Mouse (Mus musculus) midbrain, embryonic 15.5 days (tissue): ENCODE measurements around the gene Klhl42. TPM values are rescaled to one million over a fixed set of nuclear protein-coding genes. Genes with fewer than 3 reads are reported as not detected.

ENCODE experiments used
- ATAC-seq: fragments of 200-750 bp; cut with Nextera tagmentation; replicated peaks from 2 replicates; pipeline ENCODE4 v1.8.0; 2017; ENCODE audit warnings: moderate TSS enrichment
- H3K27ac ChIP-seq: fragments of 300-500 bp; sonication (generic); 2 replicates; pipeline ENCODE4 v1.5.1; 2015; ENCODE audit warnings: mild to moderate bottlenecking, inconsistent platforms
- H3K27me3 ChIP-seq: fragments of 300-500 bp; sonication (generic); replicated peaks from 2 replicates; pipeline ENCODE4 v1.6.1; 2015; ENCODE audit warnings: inconsistent platforms
- H3K36me3 ChIP-seq: fragments of 300-500 bp; sonication (generic); replicated peaks from 2 replicates; pipeline ENCODE4 v1.6.1; 2015; ENCODE audit warnings: inconsistent platforms
- H3K4me1 ChIP-seq: fragments of 300-500 bp; sonication (generic); 2 replicates; pipeline ENCODE4 v1.6.1; 2015; ENCODE audit warnings: inconsistent platforms
- H3K4me2 ChIP-seq: fragments of 300-500 bp; sonication (generic); 2 replicates; pipeline ENCODE4 v1.6.1; 2015; ENCODE audit warnings: inconsistent platforms, mild to moderate bottlenecking, moderate library complexity
- H3K4me3 ChIP-seq: fragments of 300-500 bp; sonication (generic); 2 replicates; pipeline ENCODE4 v1.5.1; 2015; ENCODE audit warnings: mild to moderate bottlenecking, inconsistent platforms
- H3K9ac ChIP-seq: fragments of 300-500 bp; sonication (generic); 2 replicates; pipeline ENCODE4 v1.6.1; 2015; ENCODE audit warnings: mild to moderate bottlenecking, inconsistent platforms
- H3K9me3 ChIP-seq: fragments of 300-500 bp; sonication (generic); 2 replicates; pipeline ENCODE4 v1.6.1; 2016; ENCODE audit warnings: inconsistent platforms
- WGBS: fragments of 180-500 bp; shearing (Covaris S2); methylation state at CpG from one replicate; pipeline ENCODE4 v1.1.7; 2015; ENCODE audit warnings: mixed read lengths; 5-methylcytosine and 5-hydroxymethylcytosine counted together
- polyA plus RNA-seq: library from polyadenylated mRNA; unstranded; fragments of >200 nt; fragmentation: Nextera tagmentation; extraction: Ambion mirVana; gene quantifications from 2 replicates; pipeline ENCODE4 v1.2.1, GENCODE M21; 2015

Gene Klhl42
- 7.5 and 7.6 TPM in 2 replicates for polyA plus RNA-seq

DNA sequence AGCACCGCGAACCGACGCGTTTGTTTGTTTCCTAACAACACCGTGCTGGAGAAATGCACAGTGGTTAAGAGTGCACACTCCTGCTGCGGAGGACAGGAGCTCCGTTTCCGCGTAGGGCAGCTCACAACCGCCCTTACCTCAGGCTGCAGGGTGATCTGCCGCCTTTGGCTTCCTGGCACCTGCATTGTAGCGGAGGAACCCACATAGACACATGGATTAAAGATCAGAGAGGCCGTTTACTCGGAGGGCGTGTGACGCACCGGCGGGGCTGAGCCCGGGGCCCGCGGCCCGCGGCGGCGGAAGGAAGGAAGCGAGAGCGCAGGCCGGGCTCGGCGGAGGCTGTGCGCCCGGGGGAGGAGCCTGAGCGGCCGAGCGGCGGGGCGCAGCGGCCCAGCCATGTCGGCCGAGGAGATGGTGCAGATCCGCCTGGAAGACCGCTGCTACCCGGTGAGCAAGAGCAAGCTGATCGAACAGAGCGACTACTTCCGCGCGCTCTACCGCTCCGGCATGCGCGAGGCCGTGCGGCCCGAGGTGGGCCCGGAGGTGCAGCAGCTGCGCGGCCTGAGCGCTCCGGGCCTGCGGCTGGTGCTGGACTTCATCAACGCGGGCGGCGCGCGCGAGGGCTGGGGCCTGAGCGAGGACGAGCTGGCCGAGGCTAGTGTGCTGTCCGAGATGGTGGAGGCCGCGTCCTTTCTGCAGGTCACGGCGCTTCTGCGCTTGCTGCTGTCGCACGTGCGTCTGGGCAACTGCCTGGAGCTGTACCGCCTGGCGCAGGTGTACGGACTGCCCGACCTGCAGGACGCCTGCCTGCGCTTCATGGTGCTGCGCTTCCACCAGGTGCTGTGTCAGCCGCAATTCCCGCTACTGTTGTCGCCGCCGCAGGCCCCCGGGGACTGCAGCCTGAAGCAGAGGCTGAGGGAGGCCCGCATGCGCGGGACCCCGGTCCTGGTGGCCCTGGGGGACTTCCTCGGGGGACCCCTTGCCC lies at the start of gene Klhl42:
Gene Klhl42 (plus strand): TSS at position 244 of the 985 bp plus-strand sequence.
- WGBS: under 1% methylated on average over 99 of the region's 99 CpGs
- H3K27me3 ChIP-seq: no peaks in the 10 kb centered on the region
- peak; percentile 90 for ATAC-seq
- H3K4me2 ChIP-seq: peak within 1 kb of the TSS; percentile 92
- H3K9me3 ChIP-seq: no peaks in the 10 kb centered on the region
- H3K9ac ChIP-seq: peak within 1 kb of the TSS; percentile 95
- peak within 1 kb of the TSS; percentile 94 for H3K27ac ChIP-seq
- H3K4me1 ChIP-seq: peaks cover 41% of the 10 kb centered on the region
- no peaks in the 10 kb centered on the region for H3K36me3 ChIP-seq
- peak within 1 kb of the TSS; percentile 87 for H3K4me3 ChIP-seq

DNA sequence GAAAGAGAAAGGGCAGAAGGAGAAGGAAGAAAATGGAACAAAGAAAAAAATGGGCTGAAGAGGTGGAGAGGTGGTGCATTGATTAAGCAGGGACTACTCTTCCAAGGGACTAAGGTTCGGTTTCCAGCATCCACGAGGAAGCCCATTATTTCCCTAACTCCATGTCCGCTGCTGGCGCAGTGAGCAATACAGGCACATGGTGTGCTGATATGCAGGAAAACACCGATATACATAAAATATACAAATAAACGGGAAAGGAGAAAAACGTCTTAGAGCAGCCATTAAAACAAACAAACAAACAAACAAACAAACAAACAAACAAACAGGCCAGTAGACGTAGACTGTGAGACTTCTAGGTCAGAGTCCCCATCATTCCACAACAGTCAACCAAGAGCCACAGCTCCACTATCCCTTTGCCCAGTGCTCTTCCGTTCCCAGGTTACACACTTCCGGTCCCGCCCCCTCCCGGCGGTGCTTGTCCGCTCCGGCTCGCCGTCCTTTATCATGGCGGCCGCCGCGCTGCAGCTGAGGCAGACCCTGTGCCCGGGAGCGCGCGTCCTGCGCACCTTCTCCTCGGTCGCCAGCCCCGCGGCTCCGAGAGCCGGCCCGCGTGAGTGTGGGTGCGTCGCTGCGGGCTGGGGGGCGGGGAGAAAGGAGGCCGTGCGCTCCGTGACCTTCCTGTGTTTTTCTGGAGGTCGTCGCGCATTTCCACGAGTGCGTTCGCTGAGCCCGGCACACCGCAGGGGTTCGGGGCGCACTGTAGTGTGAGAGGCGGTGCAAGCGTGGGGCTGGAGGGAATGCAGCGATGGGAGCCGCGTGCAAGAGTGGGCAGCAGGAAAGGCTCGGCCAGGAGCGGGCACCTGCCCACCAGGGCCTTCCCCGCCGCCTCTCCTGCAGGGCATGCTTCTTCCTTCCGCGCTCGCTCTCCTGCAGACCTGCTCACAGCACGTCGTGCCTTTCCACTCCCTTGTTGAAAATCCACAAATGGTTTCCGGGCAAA lies 48.6 kb upstream of the Klhl42 start, which contains the start of gene Mrps35:
Gene Mrps35 (plus strand): TSS at position 474 of the 1,000 bp plus-strand sequence.
- 3% methylated on average over 66 of the region's 66 CpGs for WGBS
- Histone ChIP-seq H3K27me3 (peaks cover 5% of the 10 kb centered on the region; the same call in 1 of the 2 replicates), H3K4me2 (peak within 1 kb of the TSS; percentile 76), H3K36me3 (no peaks in the 10 kb centered on the region), H3K4me1 (peaks cover 22% of the 10 kb centered on the region), H3K27ac (peak within 1 kb of the TSS; percentile 90), H3K4me3 (peak within 1 kb of the TSS; percentile 80), H3K9ac (peak within 1 kb of the TSS; percentile 94), H3K9me3 (no peaks in the 10 kb centered on the region)
- peak; percentile 100 for ATAC-seq

DNA sequence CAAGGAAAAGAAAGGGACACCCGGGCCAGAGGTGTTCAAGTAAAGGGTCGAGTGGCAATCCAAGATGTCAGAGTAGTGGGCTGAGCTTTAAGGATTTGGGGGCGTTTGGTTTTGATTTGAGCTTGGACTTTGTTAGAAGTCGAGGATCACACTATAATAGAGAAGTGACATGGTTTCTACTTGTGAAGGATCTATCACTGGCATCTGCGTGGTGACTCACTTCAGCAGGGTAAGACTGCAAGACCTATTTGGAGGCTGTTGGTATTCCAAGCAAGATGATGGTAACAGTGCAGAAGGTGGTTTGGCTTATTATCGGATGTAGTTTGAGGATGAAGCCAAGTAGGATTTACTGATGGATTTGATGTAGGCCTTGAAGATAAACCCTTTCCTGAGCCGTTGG lies 47.5 kb upstream of the Klhl42 start:
- Histone ChIP-seq H3K36me3 (no peaks in the 10 kb centered on the region; the same call in 1 of the 2 replicates), H3K4me3 (peak overlapping the region; percentile 80), H3K4me1 (peaks cover 22% of the 10 kb centered on the region), H3K27me3 (peaks cover 5% of the 10 kb centered on the region; the same call in 1 of the 2 replicates), H3K27ac (no peak overlapping the region), H3K4me2 (peak overlapping the region; percentile 76), H3K9me3 (no peaks in the 10 kb centered on the region), H3K9ac (0 out of 2 replicates have a peak overlapping the region, but pooled peaks have one; percentile 94)
- WGBS: 52% methylated on average over 7 of the region's 7 CpGs
- ATAC-seq: no peak

DNA sequence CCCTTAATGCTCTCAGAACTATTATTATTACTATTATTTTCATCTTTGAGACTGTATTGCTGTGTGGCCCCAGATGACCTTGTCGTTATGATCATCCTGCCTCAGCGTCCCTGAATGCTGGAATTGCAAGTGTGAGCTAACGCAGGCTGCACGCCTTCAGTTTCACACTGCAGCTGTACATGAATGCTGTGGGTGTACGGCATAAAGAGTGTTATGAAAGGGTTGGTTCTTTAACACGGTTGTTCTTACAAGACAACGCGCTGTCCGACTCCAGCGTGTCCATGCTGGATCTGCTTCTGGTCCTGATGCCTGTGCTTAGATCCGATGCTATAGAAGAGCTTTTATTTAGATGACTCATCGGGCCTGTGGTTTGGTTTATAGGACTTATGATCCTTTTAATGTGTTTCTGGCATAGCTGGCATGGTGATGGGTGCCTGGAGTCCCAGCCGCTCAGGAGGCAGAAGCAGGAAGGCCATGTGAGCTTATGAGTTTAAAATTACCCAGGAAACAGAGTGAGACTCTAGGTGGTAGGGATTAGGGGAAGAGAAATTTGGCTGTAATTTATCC lies 41.9 kb upstream of the Klhl42 start:
- H3K27ac ChIP-seq: no peak overlapping the region
- H3K9ac ChIP-seq: no peak overlapping the region
- no peak for ATAC-seq
- H3K9me3 ChIP-seq: no peaks in the 10 kb centered on the region
- H3K4me3 ChIP-seq: no peak overlapping the region
- no peaks in the 10 kb centered on the region for H3K27me3 ChIP-seq
- no peak overlapping the region for H3K4me2 ChIP-seq
- 96% methylated on average over 13 of the region's 13 CpGs for WGBS
- peaks cover 5% of the 10 kb centered on the region; the same call in 1 of the 2 replicates for H3K4me1 ChIP-seq
- H3K36me3 ChIP-seq: peaks cover 29% of the 10 kb centered on the region

DNA sequence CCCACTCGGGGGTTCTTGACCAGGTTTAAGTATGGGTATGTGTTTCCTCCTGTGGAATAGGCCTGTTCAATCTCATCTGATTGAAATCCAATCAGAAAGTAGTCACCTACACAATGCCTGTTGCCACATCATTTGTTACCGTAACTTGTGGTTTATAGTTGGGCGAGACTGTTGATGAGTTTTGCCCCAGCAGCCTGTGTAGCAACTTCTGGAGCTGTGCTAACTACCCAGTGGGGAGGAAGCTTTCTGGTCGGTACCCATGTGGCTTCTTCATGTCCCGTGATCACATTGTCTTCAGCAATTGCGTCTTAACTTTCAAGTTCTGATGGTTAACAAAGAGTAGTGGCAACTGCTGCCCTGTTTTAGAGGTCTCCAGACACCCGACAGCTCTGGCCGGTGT lies 39.5 kb upstream of the Klhl42 start:
- H3K9me3 ChIP-seq: no peaks in the 10 kb centered on the region
- ATAC-seq: no peak
- H3K4me1 ChIP-seq: no peaks in the 10 kb centered on the region
- H3K9ac ChIP-seq: no peak overlapping the region
- 96% methylated on average over 8 of the region's 8 CpGs for WGBS
- H3K36me3 ChIP-seq: peaks cover 31% of the 10 kb centered on the region
- no peaks in the 10 kb centered on the region for H3K27me3 ChIP-seq
- no peak overlapping the region for H3K27ac ChIP-seq
- no peak overlapping the region for H3K4me2 ChIP-seq
- no peak overlapping the region for H3K4me3 ChIP-seq

DNA sequence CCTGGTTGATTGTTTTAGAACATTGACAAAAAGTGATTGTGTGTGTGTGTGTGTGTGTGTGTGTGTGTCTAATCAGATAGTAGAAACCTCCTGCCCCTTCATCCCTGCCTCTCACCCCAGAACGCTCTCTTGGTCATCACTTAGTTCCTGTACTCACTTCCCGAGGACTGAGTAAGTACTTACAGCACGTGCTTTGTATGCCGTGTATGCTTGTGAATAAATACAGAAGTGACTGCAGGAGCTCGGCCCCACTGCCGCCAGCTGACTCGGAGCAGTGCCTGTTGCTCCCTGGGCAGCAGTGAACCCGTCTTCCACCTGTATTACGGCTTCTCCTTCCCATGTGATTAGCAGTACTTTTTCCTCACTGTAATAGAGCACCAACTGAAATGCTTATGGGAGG lies 38.7 kb upstream of the Klhl42 start:
- Histone ChIP-seq H3K9ac (no peak overlapping the region), H3K4me3 (no peak overlapping the region), H3K36me3 (peaks cover 31% of the 10 kb centered on the region), H3K27me3 (no peaks in the 10 kb centered on the region), H3K4me1 (no peaks in the 10 kb centered on the region), H3K27ac (no peak overlapping the region), H3K4me2 (no peak overlapping the region), H3K9me3 (no peaks in the 10 kb centered on the region)
- 92% methylated on average over 9 of the region's 9 CpGs for WGBS
- no peak for ATAC-seq

DNA sequence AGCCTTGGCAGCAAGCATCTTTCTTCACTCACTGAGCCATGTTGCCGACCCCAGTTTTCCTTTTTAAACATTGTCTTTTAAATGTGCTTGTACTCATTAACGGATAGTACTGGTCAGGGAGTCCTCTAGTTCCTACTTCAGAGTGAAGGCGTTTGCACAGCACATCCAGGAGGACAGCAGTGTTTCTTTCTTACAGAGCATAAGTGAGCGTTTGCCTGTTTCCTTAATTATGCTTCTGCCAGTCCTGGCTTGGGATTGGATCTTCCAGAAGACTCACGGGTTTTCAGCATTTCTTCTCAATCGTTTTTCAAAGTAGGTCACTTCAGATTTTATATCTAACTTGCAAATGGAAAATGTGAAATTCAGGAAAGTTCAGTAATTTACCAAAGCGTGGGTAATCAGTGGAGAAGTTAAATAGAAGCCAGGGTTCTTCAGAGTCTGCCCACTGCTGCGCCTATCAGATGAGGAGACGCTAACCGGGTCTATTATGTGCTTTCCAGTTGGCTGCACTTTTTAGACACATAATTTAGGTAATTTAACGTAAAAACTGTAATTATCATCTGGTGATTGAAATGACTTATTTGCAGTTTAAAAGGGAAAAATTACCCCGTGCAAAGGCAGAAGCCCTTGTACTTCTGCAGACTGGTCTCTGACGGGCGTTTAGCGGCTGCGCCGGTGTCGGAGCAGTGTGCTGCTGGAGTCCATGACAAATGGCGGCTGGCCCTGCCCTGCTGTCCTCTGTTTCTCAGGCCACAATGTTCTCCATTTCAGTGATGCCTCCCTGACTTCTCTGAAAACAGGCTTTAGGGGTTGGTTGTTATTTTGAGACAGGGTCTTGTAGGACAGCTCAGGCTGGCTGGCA lies 37.2 kb upstream of the Klhl42 start:
- Histone ChIP-seq H3K4me2 (no peak overlapping the region), H3K9ac (no peak overlapping the region), H3K27ac (no peak overlapping the region), H3K4me1 (no peaks in the 10 kb centered on the region), H3K9me3 (no peaks in the 10 kb centered on the region), H3K27me3 (no peaks in the 10 kb centered on the region), H3K36me3 (peaks cover 31% of the 10 kb centered on the region), H3K4me3 (no peak overlapping the region)
- ATAC-seq: no peak
- WGBS: 89% methylated on average over 19 of the region's 19 CpGs

DNA sequence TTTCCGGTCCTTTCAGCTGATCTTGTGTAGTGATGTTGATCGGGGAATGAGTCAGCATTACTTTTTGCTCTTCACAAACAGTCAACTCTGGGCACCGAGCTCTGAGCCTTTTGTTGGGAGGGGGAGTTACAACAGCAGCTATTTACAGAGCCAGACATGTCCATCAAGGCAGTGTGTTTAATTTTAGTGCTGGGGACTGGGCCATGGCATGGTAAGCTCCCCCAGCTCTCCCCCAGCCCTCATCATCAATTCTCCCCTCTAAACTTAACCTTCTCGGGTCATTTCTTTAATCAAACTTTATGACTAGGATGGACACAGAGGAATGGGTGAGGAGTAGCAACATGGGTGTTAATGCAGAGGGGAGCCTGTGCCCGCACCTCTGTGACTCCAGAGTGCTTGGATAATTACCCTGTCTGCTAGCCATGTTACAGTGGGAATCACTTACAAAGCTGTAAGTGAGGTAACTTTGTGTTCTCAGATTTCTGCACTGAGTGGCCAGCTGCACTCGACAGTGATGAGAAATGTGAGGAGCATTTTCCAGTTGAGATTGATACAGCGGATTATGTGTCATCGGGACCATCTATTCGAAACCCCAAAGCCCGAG lies 35.7 kb upstream of the Klhl42 start:
- no peak overlapping the region for H3K4me3 ChIP-seq
- peaks cover 22% of the 10 kb centered on the region for H3K36me3 ChIP-seq
- no peaks in the 10 kb centered on the region for H3K4me1 ChIP-seq
- no peak for ATAC-seq
- no peak overlapping the region for H3K27ac ChIP-seq
- H3K27me3 ChIP-seq: no peaks in the 10 kb centered on the region
- WGBS: 94% methylated on average over 10 of the region's 10 CpGs
- no peak overlapping the region for H3K9ac ChIP-seq
- H3K4me2 ChIP-seq: no peak overlapping the region
- H3K9me3 ChIP-seq: no peaks in the 10 kb centered on the region

DNA sequence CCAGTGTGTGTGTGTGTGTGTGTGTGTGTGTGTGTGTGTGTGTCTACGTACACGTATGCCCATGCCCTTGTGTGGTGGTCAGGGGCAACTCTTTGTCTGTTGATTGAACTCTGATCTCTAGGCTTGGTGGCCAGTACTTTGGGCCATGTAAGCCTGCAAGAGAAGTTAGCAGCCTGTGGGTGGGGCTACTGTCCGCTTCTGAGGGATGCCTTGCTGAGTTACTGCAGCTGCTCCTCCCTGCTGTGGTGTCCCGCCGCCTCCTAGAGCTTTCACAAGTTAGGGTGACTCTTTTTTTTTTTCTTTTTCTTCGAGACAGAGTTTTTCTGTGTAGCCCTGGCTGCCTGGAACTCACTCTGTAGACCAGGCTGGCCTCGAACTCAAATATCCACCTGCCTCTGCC lies 31.9 kb upstream of the Klhl42 start:
- ATAC-seq: no peak
- H3K27ac ChIP-seq: no peak overlapping the region
- H3K27me3 ChIP-seq: no peaks in the 10 kb centered on the region
- no peaks in the 10 kb centered on the region for H3K4me1 ChIP-seq
- 68% methylated on average over 7 of the region's 7 CpGs for WGBS
- H3K9me3 ChIP-seq: no peaks in the 10 kb centered on the region
- no peak overlapping the region for H3K9ac ChIP-seq
- H3K36me3 ChIP-seq: peaks cover 22% of the 10 kb centered on the region; the same call in 1 of the 2 replicates
- H3K4me2 ChIP-seq: no peak overlapping the region
- no peak overlapping the region for H3K4me3 ChIP-seq

DNA sequence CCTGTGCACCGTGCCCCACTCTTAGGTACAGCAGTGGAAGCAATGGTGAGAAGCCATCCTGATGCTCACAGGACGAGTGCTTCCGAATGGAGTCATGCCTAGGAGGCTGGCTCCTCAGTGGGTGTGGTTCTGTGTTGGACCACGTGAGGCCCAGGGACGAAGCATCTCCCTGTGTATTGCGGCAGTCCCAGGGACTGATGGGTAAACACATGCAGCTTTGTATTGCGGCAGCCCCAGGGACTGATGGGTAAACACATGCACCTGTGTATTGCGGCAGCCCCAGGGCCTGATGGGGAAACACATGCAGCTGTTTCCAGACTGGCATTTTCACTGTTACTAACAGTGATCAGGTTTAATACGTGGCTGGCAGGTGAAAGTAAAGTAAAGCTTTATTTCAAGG lies 29.5 kb upstream of the Klhl42 start:
- Histone ChIP-seq H3K9ac (no peak overlapping the region), H3K27me3 (no peaks in the 10 kb centered on the region), H3K9me3 (no peaks in the 10 kb centered on the region), H3K36me3 (peaks cover 21% of the 10 kb centered on the region), H3K4me1 (no peaks in the 10 kb centered on the region), H3K27ac (no peak overlapping the region), H3K4me3 (no peak overlapping the region), H3K4me2 (no peak overlapping the region)
- WGBS: 87% methylated on average over 9 of the region's 9 CpGs
- ATAC-seq: peak; percentile 75
